Mouse (Mus musculus) liver, embryonic 15.5 days (tissue): ENCODE results near the gene Cacna1s. TPM values are rescaled to one million over a fixed set of nuclear protein-coding genes. Genes with fewer than 3 reads are reported as not detected.

Experiments used
- ATAC-seq: fragments of 200-750 bp; cut with Nextera tagmentation; 2 replicates; pipeline ENCODE4 v1.8.0; 2017; ENCODE audit warnings: moderate number of reproducible peaks, mild to moderate bottlenecking, moderate library complexity; ENCODE audit not compliant: insufficient read depth
- H3K27ac ChIP-seq: fragments of 300-500 bp; sonication (generic); replicated peaks from 2 replicates; pipeline ENCODE4 v1.5.1; 2015; ENCODE audit warnings: mild to moderate bottlenecking, inconsistent platforms
- H3K27me3 ChIP-seq: fragments of 300-500 bp; sonication (generic); 2 replicates; pipeline ENCODE4 v1.6.1; 2015; ENCODE audit warnings: mild to moderate bottlenecking, inconsistent platforms
- H3K36me3 ChIP-seq: fragments of 300-500 bp; sonication (generic); replicated peaks from 2 replicates; pipeline ENCODE4 v1.6.1; 2015; ENCODE audit warnings: moderate library complexity, mild to moderate bottlenecking, inconsistent platforms
- H3K4me1 ChIP-seq: fragments of 300-500 bp; sonication (generic); replicated peaks from 2 replicates; pipeline ENCODE4 v1.6.1; 2015; ENCODE audit warnings: inconsistent platforms
- H3K4me2 ChIP-seq: fragments of 300-500 bp; sonication (generic); 2 replicates; pipeline ENCODE4 v1.6.1; 2015; ENCODE audit warnings: moderate library complexity, mild to moderate bottlenecking, inconsistent platforms
- H3K4me3 ChIP-seq: fragments of 300-500 bp; sonication (generic); replicated peaks from 2 replicates; pipeline ENCODE4 v1.5.1; 2015; ENCODE audit warnings: mild to moderate bottlenecking, inconsistent platforms
- H3K9ac ChIP-seq: fragments of 300-500 bp; sonication (generic); 2 replicates; pipeline ENCODE4 v1.6.1; 2015; ENCODE audit warnings: moderate library complexity, mild to moderate bottlenecking, inconsistent platforms
- H3K9me3 ChIP-seq: fragments of 300-500 bp; sonication (generic); replicated peaks from 2 replicates; pipeline ENCODE4 v1.6.1; 2016; ENCODE audit warnings: inconsistent platforms
- WGBS: fragments of 180-500 bp; shearing (Covaris S2); methylation state at CpG from one replicate; pipeline ENCODE4 v1.1.7; 2015; ENCODE audit warnings: mixed read lengths; ENCODE audit not compliant: insufficient replicate concordance; 5-methylcytosine and 5-hydroxymethylcytosine counted together
- polyA plus RNA-seq: library from polyadenylated mRNA; unstranded; fragments of >200 nt; fragmentation: Nextera tagmentation; extraction: Ambion mirVana; gene quantifications from 2 replicates; pipeline ENCODE4 v1.2.1, GENCODE M21; 2015

The Cacna1s gene
- polyA plus RNA-seq, 1 experiment from 2014 or later, result 0.52 TPM

DNA sequence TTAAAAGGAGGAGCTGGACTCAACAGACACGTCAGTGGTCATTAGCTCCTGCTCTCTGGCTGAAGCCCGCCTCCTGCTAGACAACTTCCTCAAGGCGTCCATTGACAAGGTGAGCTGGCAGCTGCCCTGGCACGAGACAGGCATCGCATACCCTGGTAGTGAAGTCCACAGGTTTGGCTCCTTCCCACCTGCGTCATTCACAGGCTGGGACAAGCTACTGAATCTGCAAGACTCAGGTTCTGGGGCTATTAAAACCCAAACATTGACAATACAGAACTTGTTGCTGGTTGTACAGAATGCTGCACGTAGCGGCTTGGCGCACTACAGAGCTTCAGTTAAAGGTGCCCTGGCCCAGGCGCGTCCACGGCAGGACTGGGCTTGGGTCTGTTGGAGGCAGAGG lies 107.7 kb downstream of the Cacna1s start:
- 86% methylated on average over 12 of the region's 12 CpGs for WGBS

DNA sequence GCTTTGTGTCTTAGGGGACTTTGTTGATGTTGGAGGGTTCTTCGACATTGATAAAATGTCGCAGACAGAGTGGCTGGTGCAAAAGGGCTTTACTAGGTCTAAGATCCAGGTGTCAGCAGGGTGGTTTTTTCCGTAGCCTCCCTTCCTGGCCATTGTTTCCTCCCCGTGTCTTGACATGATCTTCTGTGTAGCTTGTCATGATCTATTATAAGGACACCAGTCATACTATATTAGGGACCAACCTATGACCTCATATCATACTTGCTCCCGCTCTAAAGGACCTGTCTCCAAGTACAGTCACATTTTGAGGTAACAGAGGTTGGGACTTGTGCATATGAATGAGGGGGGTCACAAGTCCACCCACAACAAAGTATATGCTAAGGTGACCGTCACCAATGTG lies 108.4 kb downstream of the Cacna1s start:
- no peaks in the 10 kb centered on the region for H3K4me1 ChIP-seq
- no peak overlapping the region for H3K4me3 ChIP-seq
- WGBS, result 80% methylated on average over 6 of the region's 6 CpGs
- no peak for ATAC-seq
- no peaks in the 10 kb centered on the region for H3K27me3 ChIP-seq
- no peak overlapping the region for H3K4me2 ChIP-seq
- no peak overlapping the region for H3K27ac ChIP-seq
- peaks cover 10% of the 10 kb centered on the region; the same call in 1 of the 2 replicates for H3K36me3 ChIP-seq
- H3K9ac ChIP-seq, result no peak overlapping the region
- H3K9me3 ChIP-seq, result no peaks in the 10 kb centered on the region

More for the DNA sequence above, 107.7 kb downstream of the Cacna1s start:
- Histone ChIP-seq H3K4me2 (no peak overlapping the region), H3K27me3 (no peaks in the 10 kb centered on the region), H3K27ac (no peak overlapping the region), H3K9me3 (no peaks in the 10 kb centered on the region), H3K9ac (no peak overlapping the region), H3K36me3 (peaks cover 10% of the 10 kb centered on the region; the same call in 1 of the 2 replicates), H3K4me3 (no peak overlapping the region), H3K4me1 (no peaks in the 10 kb centered on the region)
- no peak for ATAC-seq

GRCm38 (mm10) chr1:136161333-136161921 lies 108.9 kb downstream of the Cacna1s start:
- no peaks in the 10 kb centered on the region for H3K9me3 ChIP-seq
- no peaks in the 10 kb centered on the region for H3K27me3 ChIP-seq
- no peak overlapping the region for H3K4me3 ChIP-seq
- 77% methylated on average over 7 of the region's 7 CpGs for WGBS
- H3K36me3 ChIP-seq, result peaks cover 10% of the 10 kb centered on the region; the same call in 1 of the 2 replicates
- ATAC-seq, result no peak
- H3K9ac ChIP-seq, result no peak overlapping the region
- H3K4me1 ChIP-seq, result no peaks in the 10 kb centered on the region
- no peak overlapping the region for H3K4me2 ChIP-seq
- H3K27ac ChIP-seq, result no peak overlapping the region

DNA sequence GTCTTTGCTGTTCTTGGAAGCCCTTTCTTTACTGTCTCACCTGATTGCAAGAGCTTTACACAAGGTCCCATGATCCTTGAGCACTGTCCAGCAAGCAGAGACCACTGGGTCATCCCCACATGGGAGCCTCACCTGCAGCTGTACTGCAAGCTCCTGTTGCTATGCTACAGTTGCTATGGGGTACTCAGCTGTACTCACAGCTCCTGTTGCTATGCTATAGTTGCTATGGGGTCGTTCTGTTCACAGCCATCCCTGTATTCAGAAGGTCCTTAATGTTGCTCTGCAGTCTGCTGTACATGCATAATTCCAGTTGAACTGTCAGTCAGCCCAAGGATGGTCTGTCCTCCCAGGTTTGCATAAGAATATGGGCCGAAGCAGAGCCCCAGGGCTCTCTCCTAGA lies 112.9 kb downstream of the Cacna1s start:
- Histone ChIP-seq H3K4me2 (no peak overlapping the region), H3K27ac (no peak overlapping the region), H3K9ac (no peak overlapping the region), H3K4me1 (0 out of 2 replicates have a peak, but pooled peaks cover 2% of the 10 kb centered on the region), H3K36me3 (0 out of 2 replicates have a peak, but pooled peaks cover 5% of the 10 kb centered on the region), H3K4me3 (no peak overlapping the region), H3K9me3 (no peaks in the 10 kb centered on the region), H3K27me3 (no peaks in the 10 kb centered on the region)
- WGBS, result 63% methylated on average over 2 of the region's 2 CpGs
- no peak for ATAC-seq

DNA sequence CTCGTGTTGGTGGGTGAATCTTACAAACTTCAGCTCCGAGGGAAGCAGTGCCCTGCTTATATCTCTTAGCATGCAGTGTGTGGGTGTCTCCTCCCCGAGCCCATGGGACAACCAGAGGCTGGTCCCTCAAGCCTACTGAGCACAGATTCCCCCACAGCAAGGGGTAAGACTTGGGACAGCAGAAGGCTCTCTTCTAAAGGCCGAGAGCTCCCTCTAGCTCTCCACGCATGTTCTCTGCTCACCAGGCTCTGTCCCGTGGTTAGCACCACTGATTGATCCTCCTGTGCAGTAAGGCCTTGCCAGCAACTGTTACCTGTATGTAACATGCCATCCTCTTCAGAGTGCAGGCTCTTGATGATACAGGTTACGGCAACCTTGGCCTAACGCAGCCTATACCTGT lies 115.1 kb downstream of the Cacna1s start:
- no peaks in the 10 kb centered on the region for H3K27me3 ChIP-seq
- 60% methylated on average over 8 of the region's 8 CpGs for WGBS
- H3K9me3 ChIP-seq, result no peaks in the 10 kb centered on the region
- no peak for ATAC-seq
- 0 out of 2 replicates have a peak, but pooled peaks cover 2% of the 10 kb centered on the region for H3K4me1 ChIP-seq
- no peak overlapping the region for H3K4me3 ChIP-seq
- peaks cover 16% of the 10 kb centered on the region; the same call in 1 of the 2 replicates for H3K36me3 ChIP-seq
- no peak overlapping the region for H3K27ac ChIP-seq
- no peak overlapping the region for H3K9ac ChIP-seq
- no peak overlapping the region for H3K4me2 ChIP-seq

Other genes starting within 250 kb of the Cacna1s start
- gene Lad1, start 234.2 kb upstream of the Cacna1s start, polyA plus RNA-seq, result 0.30 and 0.56 TPM in 2 replicates
- gene Tnnt2, start 216.4 kb upstream of the Cacna1s start, polyA plus RNA-seq, result 8.0 and 11.4 TPM in 2 replicates
- 0.05 TPM in 1 of 2 replicates, not detected in the other for gene Pkp1, start 133.5 kb upstream of the Cacna1s start, polyA plus RNA-seq
- not detected in 2 replicates for gene Igfn1, start 46.4 kb upstream of the Cacna1s start, polyA plus RNA-seq
- gene Tmem9, start 44.6 kb upstream of the Cacna1s start, polyA plus RNA-seq, result 81.4 and 95.3 TPM in 2 replicates
- gene Ascl5, start 1.9 kb upstream of the Cacna1s start, polyA plus RNA-seq, result not detected in 2 replicates
- gene Kif21b, start 78.6 kb downstream of the Cacna1s start, polyA plus RNA-seq, result 1.1 and 1.5 TPM in 2 replicates
- gene Mroh3, start 160.1 kb downstream of the Cacna1s start, polyA plus RNA-seq, result not detected in 2 replicates
- gene Inava, start 181.5 kb downstream of the Cacna1s start, polyA plus RNA-seq, result 0.18 and 0.31 TPM in 2 replicates
- gene Gpr25, start 208.1 kb downstream of the Cacna1s start, polyA plus RNA-seq, result not detected in 2 replicates